Mouse (Mus musculus) bone marrow macrophage, adult 2 months (primary cell): ENCODE results near the gene Igfbp5.

Experiments
- CTCF ChIP-seq: IDR thresholded peaks from 2 replicates; pipeline ENCODE4 v1.5.1; 2012; ENCODE audit warnings: low read depth, mild to moderate bottlenecking, low read length, moderate library complexity
- POLR2A ChIP-seq: IDR thresholded peaks from 2 replicates; pipeline ENCODE4 v1.6.1; 2012; ENCODE audit warnings: mild to moderate bottlenecking, low read depth, low read length, borderline replicate concordance

DNA sequence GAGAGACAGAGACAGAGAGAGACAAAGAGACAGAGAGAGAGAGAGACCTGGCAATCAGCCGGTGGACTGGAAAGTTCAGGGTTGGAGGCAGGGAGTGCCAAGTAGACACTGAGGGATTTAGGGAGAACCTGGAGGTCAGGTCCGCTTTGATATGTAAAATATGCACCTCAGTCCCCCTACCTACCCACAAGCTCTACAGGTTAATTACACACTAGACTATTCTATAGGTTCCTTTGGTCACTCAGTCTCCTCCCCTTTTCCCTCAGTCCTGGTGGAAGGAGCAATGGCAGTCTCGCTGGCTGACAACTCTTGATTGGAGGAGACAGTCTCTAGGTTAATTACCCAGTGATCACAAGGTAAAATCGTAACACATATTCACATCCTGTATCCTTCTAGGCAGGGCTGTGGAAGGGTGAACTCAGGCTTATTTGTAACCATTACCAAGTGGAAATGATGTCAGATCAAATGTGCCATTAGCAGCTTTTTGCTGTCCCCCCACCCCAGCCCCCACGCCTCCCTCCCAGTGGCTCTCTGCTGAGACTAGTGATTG is 61.5 kb downstream of the Igfbp5 start:
- no peak for TF ChIP-seq CTCF
- no peak for TF ChIP-seq POLR2A
